Comparison of ENCODE assay signal across 25 mouse cellular contexts in the genomic region with DNA sequence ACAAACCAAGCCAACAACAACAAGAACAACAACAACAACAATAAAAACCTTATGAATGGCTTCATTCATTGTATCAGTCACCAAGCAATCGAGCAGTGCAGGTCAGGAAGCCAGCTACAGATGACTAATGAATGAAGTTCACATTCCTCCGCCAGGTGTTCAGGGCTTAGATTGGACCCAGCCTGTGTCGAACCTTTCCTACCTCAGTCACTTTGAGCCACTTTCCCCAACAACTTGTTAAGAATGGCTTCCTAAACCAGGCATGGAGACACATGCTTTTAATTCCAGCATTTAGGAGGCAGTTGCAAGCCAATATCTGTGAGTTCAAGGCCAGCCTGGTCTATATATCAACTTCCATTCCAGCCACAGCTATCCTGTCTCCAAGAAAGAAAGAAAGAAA. TPM values are rescaled to one million over a fixed set of nuclear protein-coding genes. Genes with fewer than 3 reads are reported as not detected.
"Had no signal": no experiment of that assay in that cellular context is flagged by ENCODE, and none has a peak within 500 bp of the region (broad histone marks: within the 10 kb centered on the region; RNA-seq: fewer than 3 reads in every experiment).

No protein-coding gene starts in this region.

- DNase-seq: cerebellum, adult 9-11 months; cerebellum, postnatal 10 days; cerebellum, postnatal 14 days; cerebellum, postnatal 25 days; cerebellum, postnatal 36 days; embryo, embryonic 11 days; forebrain, postnatal 0 days; gastrocnemius, adult 2 months; gastrocnemius, postnatal 10 days; gastrocnemius, postnatal 14 days; gastrocnemius, postnatal 25 days; gastrocnemius, postnatal 36 days; heart, adult 18-20 months; heart, adult 2 months had no signal

- H3K4me1 ChIP-seq: forebrain, embryonic 12.5 days had no signal

- H3K27ac ChIP-seq: embryonic facial prominence, embryonic 10.5 days; embryonic facial prominence, embryonic 12.5 days; embryonic facial prominence, embryonic 13.5 days; embryonic facial prominence, embryonic 15.5 days; forebrain, embryonic 10.5 days; forebrain, embryonic 12.5 days; forebrain, embryonic 13.5 days; forebrain, embryonic 15.5 days; gastrocnemius, adult 2 months; heart, adult 2 months had no signal

- H3K4me3 ChIP-seq: embryonic facial prominence, embryonic 10.5 days; embryonic facial prominence, embryonic 12.5 days; embryonic facial prominence, embryonic 13.5 days; embryonic facial prominence, embryonic 15.5 days; erythroblast, embryonic 14.5 days; forebrain, embryonic 10.5 days; forebrain, embryonic 12.5 days; forebrain, embryonic 13.5 days; forebrain, embryonic 15.5 days; gastrocnemius, adult 2 months; heart, adult 2 months had no signal

- H3K9ac ChIP-seq: embryonic facial prominence, embryonic 12.5 days; embryonic facial prominence, embryonic 13.5 days; embryonic facial prominence, embryonic 15.5 days; forebrain, embryonic 12.5 days; forebrain, embryonic 13.5 days; forebrain, embryonic 15.5 days; forebrain, postnatal 0 days had no signal

- H3K27me3 ChIP-seq: embryonic facial prominence, embryonic 13.5 days; embryonic facial prominence, embryonic 15.5 days; forebrain, embryonic 15.5 days had no signal

- H3K4me2 ChIP-seq: embryonic facial prominence, embryonic 12.5 days; embryonic facial prominence, embryonic 13.5 days; embryonic facial prominence, embryonic 15.5 days; forebrain, embryonic 12.5 days; forebrain, embryonic 13.5 days; forebrain, embryonic 15.5 days had no signal

- H3K36me3 ChIP-seq: embryonic facial prominence, embryonic 10.5 days; embryonic facial prominence, embryonic 12.5 days; embryonic facial prominence, embryonic 13.5 days; embryonic facial prominence, embryonic 15.5 days; forebrain, embryonic 10.5 days; forebrain, embryonic 12.5 days; forebrain, embryonic 15.5 days had no signal

- H3K9me3 ChIP-seq: embryonic facial prominence, embryonic 10.5 days; embryonic facial prominence, embryonic 12.5 days; embryonic facial prominence, embryonic 13.5 days; embryonic facial prominence, embryonic 15.5 days; forebrain, embryonic 10.5 days; forebrain, embryonic 12.5 days; forebrain, embryonic 13.5 days; forebrain, embryonic 15.5 days had no signal

- ATAC-seq: forebrain, embryonic 13.5 days; forebrain, embryonic 14.5 days; forebrain, embryonic 15.5 days; forebrain, embryonic 16.5 days; forebrain, postnatal 0 days had no signal

RNA-seq across cellular contexts. Expression of a gene that starts 4.5 kb away (rescaled TPM):
- polyA plus RNA-seq: erythroblast, embryonic 14.5 days had no signal
